Mouse (Mus musculus) limb, embryonic 15.5 days (tissue): ENCODE data around the gene Fggy. TPM values are rescaled to one million over a fixed set of nuclear protein-coding genes. Genes with fewer than 3 reads are reported as not detected.

Source experiments
- ATAC-seq: fragments of 200-750 bp; cut with Nextera tagmentation; 2 replicates; pipeline ENCODE4 v1.8.0; 2017; ENCODE audit warnings: low read depth, moderate TSS enrichment; ENCODE audit not compliant: insufficient number of reproducible peaks, low FRiP score, low TSS enrichment
- H3K27ac ChIP-seq: fragments of 300-500 bp; sonication (generic); 2 replicates; pipeline ENCODE4 v1.5.1; 2015; ENCODE audit warnings: moderate library complexity, mild to moderate bottlenecking, inconsistent platforms
- H3K27me3 ChIP-seq: fragments of 300-500 bp; sonication (generic); 2 replicates; pipeline ENCODE4 v1.6.1; 2015; ENCODE audit warnings: inconsistent platforms
- H3K36me3 ChIP-seq: fragments of 300-500 bp; sonication (generic); 2 replicates; pipeline ENCODE4 v1.6.1; 2015; ENCODE audit warnings: inconsistent platforms
- H3K4me1 ChIP-seq: fragments of 300-500 bp; sonication (generic); 2 replicates; pipeline ENCODE4 v1.6.1; 2015; ENCODE audit warnings: inconsistent platforms
- H3K4me2 ChIP-seq: fragments of 300-500 bp; sonication (generic); 2 replicates; pipeline ENCODE4 v1.6.1; 2015; ENCODE audit warnings: mild to moderate bottlenecking, inconsistent platforms
- H3K4me3 ChIP-seq: fragments of 300-500 bp; sonication (generic); 2 replicates; pipeline ENCODE4 v1.5.1; 2015; ENCODE audit warnings: mild to moderate bottlenecking, inconsistent platforms
- H3K9ac ChIP-seq: fragments of 300-500 bp; sonication (generic); 2 replicates; pipeline ENCODE4 v1.6.1; 2015; ENCODE audit warnings: inconsistent platforms
- H3K9me3 ChIP-seq: fragments of 300-500 bp; sonication (generic); 2 replicates; pipeline ENCODE4 v1.6.1; 2016; ENCODE audit warnings: inconsistent platforms
- WGBS: fragments of 180-500 bp; shearing (Covaris S2); methylation state at CpG from one replicate; pipeline ENCODE4 v1.1.7; 2015; 5-methylcytosine and 5-hydroxymethylcytosine counted together
- polyA plus RNA-seq: library from polyadenylated mRNA; unstranded; fragments of >200 nt; fragmentation: Nextera tagmentation; extraction: Ambion mirVana; gene quantifications from 2 replicates; pipeline ENCODE4 v1.2.1, GENCODE M21; 2015

Fggy gene
- polyA plus RNA-seq, 1 experiment from 2014 or later, result 8.6 TPM

- H3K27ac ChIP-seq, result no peak overlapping the region
- H3K9ac ChIP-seq, result no peak overlapping the region
- no peak overlapping the region for H3K4me2 ChIP-seq
- no peaks in the 10 kb centered on the region for H3K27me3 ChIP-seq
- ATAC-seq, result no peak
- no peaks in the 10 kb centered on the region for H3K36me3 ChIP-seq
- WGBS, result 36% methylated on average over 4 of the region's 4 CpGs
- H3K4me3 ChIP-seq, result no peak overlapping the region
- no peaks in the 10 kb centered on the region for H3K4me1 ChIP-seq
- no peaks in the 10 kb centered on the region for H3K9me3 ChIP-seq
Observed at GRCm38 (mm10) chr4:95601776-95602175, 44.5 kb downstream of the Fggy start.

GRCm38 (mm10) chr4:95603254-95603653, 45.9 kb downstream of the Fggy start:
- Histone ChIP-seq H3K4me1 (no peaks in the 10 kb centered on the region), H3K4me2 (no peak overlapping the region), H3K9me3 (no peaks in the 10 kb centered on the region), H3K36me3 (no peaks in the 10 kb centered on the region), H3K4me3 (no peak overlapping the region), H3K27ac (no peak overlapping the region), H3K9ac (no peak overlapping the region), H3K27me3 (no peaks in the 10 kb centered on the region)
- ATAC-seq, result no peak
- 52% methylated on average over 1 of the region's 1 CpGs for WGBS

- Histone ChIP-seq H3K4me3 (no peak overlapping the region), H3K9ac (no peak overlapping the region), H3K27me3 (no peaks in the 10 kb centered on the region), H3K4me2 (no peak overlapping the region), H3K4me1 (no peaks in the 10 kb centered on the region), H3K36me3 (no peaks in the 10 kb centered on the region), H3K27ac (no peak overlapping the region), H3K9me3 (no peaks in the 10 kb centered on the region)
- 90% methylated on average over 1 of the region's 1 CpGs for WGBS
- ATAC-seq, result no peak
Observed at GRCm38 (mm10) chr4:95610663-95611062, 53.4 kb downstream of the Fggy start.

- WGBS, result 90% methylated on average over 6 of the region's 6 CpGs
- no peak overlapping the region for H3K27ac ChIP-seq
- no peaks in the 10 kb centered on the region for H3K9me3 ChIP-seq
- ATAC-seq, result no peak
- no peaks in the 10 kb centered on the region for H3K4me1 ChIP-seq
- H3K27me3 ChIP-seq, result no peaks in the 10 kb centered on the region
- H3K9ac ChIP-seq, result no peak overlapping the region
- no peak overlapping the region for H3K4me3 ChIP-seq
- no peak overlapping the region for H3K4me2 ChIP-seq
- H3K36me3 ChIP-seq, result no peaks in the 10 kb centered on the region
Observed at GRCm38 (mm10) chr4:95611390-95611789, 54.1 kb downstream of the Fggy start.

- ATAC-seq, result no peak
- H3K4me3 ChIP-seq, result no peak overlapping the region
- H3K36me3 ChIP-seq, result no peaks in the 10 kb centered on the region
- WGBS, result 74% methylated on average over 3 of the region's 3 CpGs
- 0 out of 2 replicates have a peak, but pooled peaks cover 10% of the 10 kb centered on the region for H3K4me1 ChIP-seq
- no peak overlapping the region for H3K27ac ChIP-seq
- H3K9me3 ChIP-seq, result no peaks in the 10 kb centered on the region
- H3K9ac ChIP-seq, result no peak overlapping the region
- no peaks in the 10 kb centered on the region for H3K27me3 ChIP-seq
- no peak overlapping the region for H3K4me2 ChIP-seq
Observed at GRCm38 (mm10) chr4:95621046-95621445, 63.7 kb downstream of the Fggy start.

- Histone ChIP-seq H3K4me3 (no peak overlapping the region), H3K36me3 (no peaks in the 10 kb centered on the region), H3K27ac (no peak overlapping the region), H3K4me2 (no peak overlapping the region), H3K27me3 (no peaks in the 10 kb centered on the region), H3K9ac (no peak overlapping the region), H3K9me3 (no peaks in the 10 kb centered on the region), H3K4me1 (0 out of 2 replicates have a peak, but pooled peaks cover 7% of the 10 kb centered on the region)
- no peak for ATAC-seq
- WGBS, result 79% methylated on average over 3 of the region's 3 CpGs
Observed at GRCm38 (mm10) chr4:95624696-95625095, 67.4 kb downstream of the Fggy start.

GRCm38 (mm10) chr4:95625651-95626050, 68.3 kb downstream of the Fggy start:
- Histone ChIP-seq H3K27ac (no peak overlapping the region), H3K4me3 (no peak overlapping the region), H3K9ac (no peak overlapping the region), H3K4me1 (0 out of 2 replicates have a peak, but pooled peaks cover 7% of the 10 kb centered on the region), H3K36me3 (no peaks in the 10 kb centered on the region), H3K9me3 (no peaks in the 10 kb centered on the region), H3K27me3 (no peaks in the 10 kb centered on the region), H3K4me2 (no peak overlapping the region)
- 44% methylated on average over 4 of the region's 4 CpGs for WGBS
- ATAC-seq, result no peak

- Histone ChIP-seq H3K27me3 (no peaks in the 10 kb centered on the region), H3K9ac (no peak overlapping the region), H3K4me2 (no peak overlapping the region), H3K27ac (no peak overlapping the region), H3K9me3 (no peaks in the 10 kb centered on the region), H3K36me3 (no peaks in the 10 kb centered on the region), H3K4me1 (0 out of 2 replicates have a peak, but pooled peaks cover 7% of the 10 kb centered on the region), H3K4me3 (no peak overlapping the region)
- WGBS, result 85% methylated on average over 3 of the region's 3 CpGs
- no peak for ATAC-seq
Observed at GRCm38 (mm10) chr4:95626186-95626585, 68.9 kb downstream of the Fggy start.

- no peak overlapping the region for H3K9ac ChIP-seq
- ATAC-seq, result no peak
- 88% methylated on average over 3 of the region's 3 CpGs for WGBS
- no peaks in the 10 kb centered on the region for H3K27me3 ChIP-seq
- no peak overlapping the region for H3K27ac ChIP-seq
- no peaks in the 10 kb centered on the region for H3K36me3 ChIP-seq
- no peaks in the 10 kb centered on the region for H3K9me3 ChIP-seq
- peaks cover 18% of the 10 kb centered on the region for H3K4me1 ChIP-seq
- no peak overlapping the region for H3K4me2 ChIP-seq
- H3K4me3 ChIP-seq, result no peak overlapping the region
Observed at GRCm38 (mm10) chr4:95634903-95635302, 77.6 kb downstream of the Fggy start.

GRCm38 (mm10) chr4:95636937-95637749, 79.8 kb downstream of the Fggy start:
- ATAC-seq, result peak; percentile 88
- Histone ChIP-seq H3K27me3 (no peaks in the 10 kb centered on the region), H3K9ac (no peak overlapping the region), H3K27ac (peak overlapping the region; percentile 86), H3K9me3 (no peaks in the 10 kb centered on the region), H3K36me3 (no peaks in the 10 kb centered on the region), H3K4me1 (peaks cover 18% of the 10 kb centered on the region), H3K4me2 (no peak overlapping the region; the same call in 1 of the 2 replicates), H3K4me3 (no peak overlapping the region)
- 13% methylated on average over 7 of the region's 7 CpGs for WGBS

GRCm38 (mm10) chr4:95638063-95638462, 80.8 kb downstream of the Fggy start:
- ATAC-seq, result no peak
- Histone ChIP-seq H3K27me3 (no peaks in the 10 kb centered on the region), H3K9me3 (no peaks in the 10 kb centered on the region), H3K4me1 (peaks cover 18% of the 10 kb centered on the region), H3K27ac (peak overlapping the region; percentile 86), H3K4me3 (no peak overlapping the region), H3K9ac (no peak overlapping the region), H3K36me3 (no peaks in the 10 kb centered on the region), H3K4me2 (no peak overlapping the region)
- WGBS, result 45% methylated on average over 3 of the region's 3 CpGs

- 86% methylated on average over 1 of the region's 1 CpGs for WGBS
Observed at GRCm38 (mm10) chr4:95640831-95641230, 83.5 kb downstream of the Fggy start.

More at GRCm38 (mm10) chr4:95640831-95641230, 83.5 kb downstream of the Fggy start:
- ATAC-seq, result no peak
- H3K4me1 ChIP-seq, result peaks cover 18% of the 10 kb centered on the region
- H3K27me3 ChIP-seq, result no peaks in the 10 kb centered on the region
- H3K4me3 ChIP-seq, result no peak overlapping the region
- no peak overlapping the region for H3K9ac ChIP-seq
- no peak overlapping the region for H3K27ac ChIP-seq
- no peaks in the 10 kb centered on the region for H3K9me3 ChIP-seq
- no peaks in the 10 kb centered on the region for H3K36me3 ChIP-seq
- no peak overlapping the region for H3K4me2 ChIP-seq
